Mouse (Mus musculus): Measurements from ENCODE around the gene C5ar1.

The C5ar1 gene

DNA sequence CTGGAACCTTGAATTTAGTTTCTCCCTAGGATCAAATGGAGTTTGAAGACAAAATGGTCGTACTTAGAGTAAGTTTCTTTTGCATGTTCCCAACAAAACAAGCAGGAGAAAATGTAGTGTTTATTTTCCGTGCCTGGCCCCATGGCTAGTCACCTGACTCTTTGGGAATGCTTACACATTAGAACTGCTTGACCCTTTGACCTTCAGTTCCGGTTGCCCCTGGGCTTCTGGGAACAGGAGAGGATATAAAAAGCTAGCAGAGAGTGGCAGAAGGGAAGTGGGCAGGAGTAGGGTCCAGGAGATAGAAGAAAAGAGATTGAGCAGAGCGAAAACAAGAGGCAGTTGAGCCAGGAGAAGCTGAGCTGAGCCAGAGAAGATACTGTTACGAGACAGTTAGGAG is 29.5 kb downstream of the C5ar1 start:
- no peak for DNase-seq (ENCODE audit: extremely low read depth, low read depth, low spot score)

DNA sequence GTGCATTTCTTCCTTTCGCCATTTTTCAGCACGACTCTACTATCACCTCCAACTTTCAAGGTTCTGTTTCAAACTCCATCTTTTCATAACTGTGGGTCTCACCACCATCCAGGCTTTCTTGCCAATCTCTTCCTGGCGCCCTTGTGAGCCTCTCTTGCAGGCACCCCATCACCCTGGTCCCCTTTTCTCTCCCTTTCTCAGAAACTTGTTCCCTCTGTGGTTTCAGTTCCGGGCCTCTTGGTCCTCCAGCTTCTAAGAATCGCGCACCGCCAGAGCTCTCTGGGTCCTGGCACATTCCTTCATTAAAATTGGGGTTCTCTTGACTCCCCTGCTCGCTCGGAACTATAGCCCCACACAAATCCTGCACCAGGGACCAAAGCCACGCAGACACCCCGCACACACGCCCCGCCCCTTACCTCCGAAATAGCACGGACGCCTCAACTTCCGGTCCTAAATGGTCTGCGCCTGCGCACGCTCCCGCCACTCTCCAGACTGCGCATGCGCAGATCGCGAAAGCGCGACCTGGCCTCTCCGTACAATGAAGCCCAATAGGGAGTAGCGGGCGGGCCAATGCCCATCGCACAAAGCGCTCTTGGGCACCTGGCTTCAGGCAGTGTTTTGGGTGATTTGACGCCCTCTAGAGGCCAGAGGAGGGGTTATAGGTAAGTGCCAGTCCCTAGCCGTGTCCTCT is 37.6 kb downstream of the C5ar1 start, which contains the start of gene Dhx34:
Dhx34 (minus strand) TSS at position 456 of the 691 bp plus-strand sequence.
- peak; percentile 19 for DNase-seq (ENCODE audit: extremely low read depth, low read depth, low spot score)

DNA sequence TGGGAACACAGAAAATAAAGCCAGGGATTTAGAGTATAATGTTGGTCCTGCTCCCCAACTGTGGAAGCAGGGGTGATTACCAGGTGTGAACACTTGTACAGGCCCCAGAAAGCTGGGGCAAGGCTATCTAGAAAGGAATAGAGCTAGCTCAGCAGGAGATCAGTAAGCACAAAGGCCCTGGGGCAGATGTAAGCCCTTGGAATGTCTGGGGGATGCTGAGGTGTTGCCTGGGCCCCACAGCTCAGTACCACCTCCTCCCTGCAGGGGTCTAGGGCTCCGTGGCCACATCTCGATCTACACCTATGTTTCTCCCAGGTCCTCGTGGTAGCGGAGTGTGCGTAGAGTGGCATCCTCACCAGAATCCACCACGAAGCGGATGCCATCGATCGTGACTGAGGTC is 45.4 kb downstream of the C5ar1 start:
- DNase-seq (ENCODE audit: extremely low read depth, low read depth, low spot score), result no peak

DNA sequence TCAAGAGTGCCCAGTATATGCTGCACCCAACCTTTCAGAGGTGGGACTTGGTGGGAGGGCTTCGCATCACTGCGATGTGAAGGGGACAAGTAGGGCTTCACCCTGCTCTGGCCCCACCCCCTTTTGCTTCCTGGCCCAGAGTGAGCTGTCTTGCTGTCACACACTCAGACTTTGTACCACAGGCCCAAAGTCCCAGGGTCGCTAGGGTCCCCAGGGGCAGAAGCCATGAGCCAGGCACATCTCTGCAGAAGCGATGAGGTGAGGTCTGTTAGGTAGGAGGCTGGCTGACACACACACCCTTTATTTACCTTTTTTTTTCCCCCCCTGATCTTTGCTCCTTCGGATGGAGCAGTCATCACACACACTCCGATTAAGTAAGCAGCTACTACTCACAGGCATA is 46.1 kb downstream of the C5ar1 start:
- DNase-seq (ENCODE audit: extremely low read depth, low read depth, low spot score), result no peak

DNA sequence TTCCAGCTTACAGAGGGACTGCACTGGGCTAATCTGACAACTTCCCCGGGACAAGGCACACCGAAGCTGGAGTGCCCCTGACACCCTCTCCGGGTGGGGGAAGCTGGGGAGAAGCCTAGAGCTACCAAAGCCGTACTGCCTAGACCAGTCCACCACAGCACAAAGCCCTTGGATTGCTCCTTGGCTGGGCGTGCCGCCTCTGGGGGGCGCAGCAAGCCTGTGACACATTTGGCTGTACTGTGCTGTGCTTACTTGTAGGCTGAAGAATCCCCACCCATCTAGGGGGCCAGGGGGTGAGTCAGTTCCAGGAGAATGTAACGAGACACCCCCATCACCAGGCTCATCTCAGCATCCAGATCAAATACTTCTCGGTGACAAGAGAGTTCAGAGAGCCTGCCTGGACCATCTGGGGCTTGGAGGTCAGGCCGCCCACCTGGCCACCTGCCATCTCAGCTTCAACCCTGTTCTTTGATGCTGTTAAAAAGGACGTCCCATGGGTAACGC is 48.4 kb downstream of the C5ar1 start:
- DNase-seq (ENCODE audit: extremely low read depth, low read depth, low spot score), result no peak

DNA sequence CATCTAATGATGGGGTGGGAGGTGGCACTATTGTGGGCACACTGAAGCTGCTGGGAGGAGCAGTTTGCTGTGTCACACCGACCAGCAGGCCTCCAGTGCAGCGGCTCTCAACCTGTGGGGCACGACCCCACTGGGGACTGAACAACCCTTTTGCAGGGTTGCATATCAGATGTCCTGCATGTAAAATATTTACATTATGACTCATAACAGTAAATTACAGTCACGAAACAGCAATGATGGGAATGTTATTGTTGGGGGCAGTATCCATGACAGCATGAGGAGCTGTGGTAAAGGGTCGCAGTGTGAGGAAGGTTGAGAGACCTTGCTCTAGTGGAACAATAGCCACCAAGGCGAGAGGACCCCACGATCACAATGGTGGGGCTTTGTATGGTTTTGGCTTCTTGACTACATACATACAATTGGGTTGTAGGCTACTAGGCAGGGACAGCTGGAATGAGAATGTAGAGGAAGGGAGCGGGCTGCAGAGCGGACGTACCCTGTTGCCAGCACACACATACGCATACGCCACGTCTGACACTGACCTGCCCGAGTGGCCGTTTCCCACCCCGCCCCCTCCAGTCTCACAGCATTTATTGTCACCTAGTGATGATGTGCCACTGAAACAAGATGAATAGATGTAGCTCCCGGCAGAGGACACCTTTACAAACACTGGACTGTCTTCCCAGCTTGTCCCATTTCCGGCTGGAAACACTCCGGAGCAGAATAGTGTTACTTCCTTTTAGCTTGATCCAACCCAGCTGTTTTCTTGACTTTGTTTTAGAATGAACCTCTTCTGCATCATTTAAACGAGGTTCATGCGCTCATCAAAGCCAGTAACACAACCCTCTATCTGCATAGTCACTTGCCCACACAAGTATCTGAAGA is 50.3 kb downstream of the C5ar1 start:
- no peak for DNase-seq (ENCODE audit: extremely low read depth, low read depth, low spot score)

DNA sequence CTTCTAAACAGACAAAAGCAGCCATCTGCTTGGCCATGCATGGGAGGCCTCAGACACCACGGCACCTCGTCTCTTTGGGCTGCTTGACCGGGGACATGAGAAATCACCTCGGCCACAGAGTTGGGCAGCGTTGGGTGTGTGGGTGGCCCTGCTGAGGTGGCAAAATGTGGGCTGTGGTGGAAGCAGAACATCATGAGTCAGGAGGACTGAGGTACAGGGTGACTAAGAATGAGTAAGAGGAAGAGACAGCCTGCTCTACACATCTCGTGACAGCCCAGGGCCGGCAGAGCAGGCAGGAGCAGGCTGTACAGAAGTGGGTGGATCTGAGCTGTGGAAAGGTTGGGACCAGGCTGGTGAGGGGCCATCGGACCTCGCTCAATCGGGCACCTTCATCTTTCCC is 51.8 kb downstream of the C5ar1 start:
- DNase-seq (ENCODE audit: extremely low read depth, low read depth, low spot score), result peak; percentile 13

DNA sequence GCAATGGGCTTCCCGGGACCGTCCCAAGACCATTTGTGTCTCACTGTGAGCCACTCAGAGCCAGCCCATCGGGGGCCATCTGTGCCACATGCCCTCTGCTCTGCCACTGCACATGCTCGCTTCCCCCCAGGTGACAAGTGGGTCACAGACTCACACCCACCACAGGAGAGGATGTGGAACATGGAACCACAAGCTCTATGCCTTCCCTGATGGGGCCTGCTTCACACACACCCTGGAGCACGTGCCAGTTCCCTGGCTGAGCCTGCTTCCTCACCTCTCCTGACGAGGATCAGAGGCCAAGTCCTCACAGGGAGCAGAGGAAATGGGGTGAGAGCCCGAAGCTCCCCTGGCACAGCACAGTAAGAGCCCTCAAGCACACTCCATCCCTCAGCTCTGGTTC is 52.3 kb downstream of the C5ar1 start:
- no peak for DNase-seq (ENCODE audit: extremely low read depth, low read depth, low spot score)

DNA sequence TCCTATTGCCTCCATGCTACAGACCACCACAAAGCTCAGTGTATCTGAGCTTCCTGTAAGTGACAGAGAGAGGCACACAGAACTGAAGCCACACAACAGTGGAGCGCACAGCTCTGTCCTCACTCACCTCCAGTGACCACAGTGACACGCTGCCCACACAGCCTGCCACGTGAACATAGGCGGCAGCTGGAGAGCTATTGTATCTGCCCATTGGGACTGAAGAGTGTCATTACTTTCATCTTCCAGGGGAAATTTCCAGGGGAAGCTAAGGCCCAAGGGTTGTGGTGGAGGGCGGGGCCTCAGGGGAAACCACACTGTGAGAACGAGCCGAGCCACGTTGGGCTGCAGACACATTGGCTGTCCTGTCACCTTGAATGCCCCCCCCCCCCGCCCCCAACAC is 54.5 kb downstream of the C5ar1 start:
- DNase-seq (ENCODE audit: extremely low read depth, low read depth, low spot score), result no peak

DNA sequence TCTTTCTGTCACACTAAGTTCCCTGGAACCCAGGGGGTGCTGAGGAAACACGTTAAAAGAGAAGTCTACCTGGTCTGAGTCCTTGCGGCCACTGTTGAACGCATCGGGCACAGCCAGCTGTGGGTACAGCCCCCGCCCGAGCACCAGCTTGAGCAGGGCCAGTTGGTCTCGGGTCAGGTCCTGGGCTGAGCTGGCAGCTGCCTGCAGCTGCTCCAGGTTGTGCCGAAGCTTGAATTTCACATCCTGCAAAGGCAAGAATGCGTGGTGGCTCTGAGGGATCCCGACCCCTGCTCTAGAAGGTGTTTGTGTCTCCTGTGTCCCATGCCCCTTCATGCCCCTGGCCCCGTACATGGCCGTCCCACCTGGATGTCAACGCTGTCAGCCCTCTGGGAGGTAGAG is 55.8 kb downstream of the C5ar1 start:
- DNase-seq (ENCODE audit: extremely low read depth, low read depth, low spot score), result no peak

DNA sequence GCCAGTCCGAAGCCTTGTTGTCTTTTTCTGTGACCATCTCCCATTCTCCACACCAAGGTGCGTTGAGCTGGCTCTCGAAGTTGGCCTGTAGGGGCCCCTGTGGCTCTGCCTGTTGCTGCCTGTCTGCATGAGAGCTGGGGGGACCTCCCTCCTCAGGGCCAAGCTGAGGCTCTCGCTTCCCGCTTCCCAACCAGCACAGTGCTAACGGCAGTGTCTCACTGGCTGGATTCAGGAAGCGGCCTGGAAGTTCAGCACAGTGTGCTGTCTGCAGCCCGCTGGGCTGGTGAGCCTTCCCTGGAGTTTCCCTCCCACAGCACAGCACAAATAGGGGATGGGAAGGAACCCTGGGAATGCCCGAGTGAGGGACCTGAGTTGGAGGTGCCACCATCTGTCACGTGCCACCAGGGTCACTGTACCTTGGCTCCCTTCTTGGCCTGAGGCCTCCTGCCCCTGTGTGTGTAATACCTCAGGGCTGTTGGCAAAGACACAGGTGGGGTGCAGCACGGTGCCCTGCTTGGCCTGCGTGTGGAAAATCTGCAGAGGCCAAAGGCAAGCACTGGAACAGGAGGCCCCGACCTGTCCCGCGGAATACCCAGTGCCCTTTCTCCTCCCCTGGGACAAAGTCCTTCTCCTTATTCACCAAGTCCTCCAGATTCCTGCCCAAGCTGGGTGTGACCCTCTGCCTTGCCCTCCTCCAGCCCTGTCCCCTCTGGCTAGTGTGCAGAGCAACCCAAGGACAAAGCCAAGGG is 56.4 kb downstream of the C5ar1 start:
- DNase-seq (ENCODE audit: extremely low read depth, low read depth, low spot score), result no peak

DNA sequence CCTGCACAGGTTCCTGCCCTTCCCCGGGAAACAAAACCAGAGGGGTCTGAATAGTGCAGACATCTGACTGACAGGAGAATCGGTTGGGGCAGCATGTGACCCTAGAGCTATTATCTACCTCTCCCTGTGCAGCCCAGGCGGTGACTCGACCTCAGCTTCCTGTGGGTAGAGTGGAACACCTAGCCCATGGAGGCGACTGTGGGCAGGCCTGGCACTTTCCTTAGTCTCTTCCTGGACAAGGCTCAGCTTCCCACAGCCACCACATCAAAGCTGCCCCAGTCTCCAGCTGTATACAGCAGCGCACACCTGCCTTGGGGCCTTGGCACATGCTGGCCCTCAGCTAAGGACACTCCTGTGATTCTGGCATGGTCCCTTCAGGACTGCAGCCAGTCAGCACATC is 58.2 kb downstream of the C5ar1 start:
- DNase-seq (ENCODE audit: extremely low read depth, low read depth, low spot score), result no peak

DNA sequence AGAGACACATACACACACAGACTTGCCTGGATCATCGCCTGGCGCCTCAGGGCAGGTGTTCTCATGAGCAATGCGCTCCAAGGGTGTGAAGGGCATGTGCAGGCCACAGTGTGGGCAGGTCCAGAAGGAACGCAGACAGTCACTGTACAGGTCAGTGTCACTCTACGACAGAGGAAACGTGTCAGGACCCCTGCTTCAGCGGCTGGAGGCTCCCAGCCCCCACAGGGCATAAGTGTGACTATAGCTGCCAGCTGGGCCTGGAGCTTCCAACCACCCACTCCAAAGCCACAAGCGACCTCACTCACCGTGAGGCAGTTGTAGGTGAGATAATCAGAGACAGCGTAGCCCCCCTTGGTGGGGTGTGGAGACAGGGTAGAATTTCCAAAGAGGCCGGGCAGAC is 60.8 kb downstream of the C5ar1 start:
- DNase-seq (ENCODE audit: extremely low read depth, low read depth, low spot score), result no peak

DNA sequence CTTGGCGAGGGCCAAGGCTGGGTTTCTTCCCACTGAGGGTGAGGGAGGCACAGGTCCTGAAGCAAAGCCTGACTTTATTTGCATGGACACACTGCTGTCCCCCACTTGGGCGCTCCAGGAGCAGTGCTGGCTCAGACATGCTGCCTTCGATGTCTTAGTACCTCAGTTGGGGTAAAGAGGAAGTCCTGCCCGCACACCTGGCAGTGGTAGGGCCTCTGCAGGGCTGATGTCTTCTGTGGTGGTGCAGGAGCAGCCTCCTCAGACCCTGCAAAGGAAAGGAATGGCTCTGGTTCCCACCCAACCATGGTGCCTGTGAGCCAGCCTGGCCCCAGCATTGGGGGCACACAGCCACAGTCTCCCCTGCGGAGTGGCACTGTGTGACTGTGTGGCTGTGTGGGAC is 62.2 kb downstream of the C5ar1 start:
- DNase-seq (ENCODE audit: extremely low read depth, low read depth, low spot score), result no peak
